Mouse (Mus musculus) C2C12 (cell line): ENCODE results near the gene Dab2ip.

Experiments
- CTCF ChIP-seq: IDR thresholded peaks from one replicate; pipeline ENCODE4 v1.5.1; 2011; ENCODE audit not compliant: control insufficient read depth, insufficient read depth, insufficient read length
- FOSL1 ChIP-seq: IDR thresholded peaks from one replicate; pipeline ENCODE4 v1.8.0; 2011; ENCODE audit warnings: mild to moderate bottlenecking, low read length; ENCODE audit not compliant: poor library complexity, insufficient read depth, severe bottlenecking
- MAX ChIP-seq: IDR thresholded peaks from one replicate; pipeline ENCODE4 v1.6.1; 2011; ENCODE audit warnings: mild to moderate bottlenecking, control low read depth
- MYOD1 ChIP-seq: IDR thresholded peaks from one replicate; pipeline ENCODE4 v1.6.1; 2011; ENCODE audit warnings: low read depth; ENCODE audit not compliant: control insufficient read depth, insufficient read length
- MYOG ChIP-seq: IDR thresholded peaks from one replicate; pipeline ENCODE4 v1.6.1; 2011; ENCODE audit not compliant: control insufficient read depth, insufficient read length; ENCODE audit errors: extremely low read depth
- USF1 ChIP-seq: IDR thresholded peaks from one replicate; pipeline ENCODE4 v1.6.1; 2011; ENCODE audit warnings: low read depth, mild to moderate bottlenecking, control low read depth, moderate library complexity

- no peak for TF ChIP-seq USF1
- no peak for TF ChIP-seq CTCF
- no peak for TF ChIP-seq MAX
- TF ChIP-seq MYOG = no peak
- TF ChIP-seq FOSL1 = no peak
- no peak for TF ChIP-seq MYOD1
Observed at GRCm38 (mm10) chr2:35720956-35721355, 162.9 kb downstream of the Dab2ip start.
